Mouse (Mus musculus): Measurements from ENCODE around the gene 5730409E04Rik.

Gene 5730409E04Rik

DNA sequence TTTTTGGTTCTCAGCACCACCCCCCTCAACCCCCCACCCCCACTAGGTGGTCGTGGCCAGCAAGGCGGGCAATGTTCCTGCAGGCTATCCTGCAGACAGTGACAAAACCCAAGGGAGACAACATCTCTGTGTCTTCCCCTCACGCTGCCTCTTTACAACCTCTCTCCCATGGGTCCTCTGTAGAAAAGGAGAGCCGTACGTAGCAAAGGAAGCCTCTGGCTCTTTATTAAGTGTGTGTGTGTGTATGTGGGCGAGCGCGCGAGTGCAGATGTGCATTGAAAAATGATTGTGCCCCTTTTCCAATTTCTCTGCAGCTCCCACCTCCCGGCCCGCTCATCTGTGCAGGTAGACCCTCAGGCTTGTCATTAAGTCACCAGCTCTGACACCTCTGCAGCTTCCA is 26.7 kb downstream of the 5730409E04Rik start:
- no peak for DNase-seq (ENCODE audit: low read depth, low spot score)

- DNase-seq (ENCODE audit: low read depth, low spot score), result no peak
Measured at GRCm38 (mm10) chr4:126637446-126637845, 27.8 kb downstream of the 5730409E04Rik start.

- no peak for DNase-seq (ENCODE audit: low read depth, low spot score)
Measured at GRCm38 (mm10) chr4:126639339-126639738, 29.7 kb downstream of the 5730409E04Rik start.

DNA sequence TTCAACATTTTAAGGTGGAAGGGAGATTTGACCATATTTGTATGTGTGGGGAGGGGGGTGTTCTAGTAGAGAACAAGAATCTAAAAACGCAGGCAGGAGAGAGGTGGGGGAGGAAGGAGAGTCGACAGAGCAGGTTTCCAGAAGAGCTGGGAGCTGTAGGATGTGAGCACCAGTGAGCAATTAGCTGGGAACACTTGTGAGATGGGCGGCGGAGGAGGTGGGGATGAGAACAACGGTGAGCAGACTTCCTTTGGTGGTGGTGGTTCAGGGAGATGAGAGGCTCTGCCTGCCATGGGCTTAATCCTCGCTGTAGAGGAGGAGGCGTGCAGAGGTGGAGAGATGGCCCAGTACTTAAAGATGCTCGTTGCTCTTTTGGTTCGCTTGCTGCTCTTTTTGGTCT is 32.3 kb downstream of the 5730409E04Rik start:
- DNase-seq (ENCODE audit: low read depth, low spot score), result no peak

DNA sequence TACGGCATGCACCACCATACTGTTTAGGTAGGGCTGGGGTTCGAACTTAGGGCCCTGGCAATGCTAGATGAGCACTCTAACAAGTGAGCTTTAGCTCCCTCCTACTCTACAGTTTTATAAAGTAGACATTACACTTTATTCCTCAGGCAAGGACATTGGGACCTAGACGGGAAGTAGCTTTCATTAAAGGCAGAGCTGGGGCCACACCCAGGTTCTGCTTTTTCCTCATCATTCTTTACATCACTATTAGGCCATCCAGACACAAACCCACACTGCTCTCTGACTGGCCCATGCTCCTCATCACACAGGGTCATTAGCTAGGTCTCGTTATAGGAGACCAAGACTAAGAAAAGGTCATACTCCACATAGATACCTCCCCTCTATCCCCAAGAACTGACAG is 34.2 kb downstream of the 5730409E04Rik start:
- no peak for DNase-seq (ENCODE audit: low read depth, low spot score)

DNA sequence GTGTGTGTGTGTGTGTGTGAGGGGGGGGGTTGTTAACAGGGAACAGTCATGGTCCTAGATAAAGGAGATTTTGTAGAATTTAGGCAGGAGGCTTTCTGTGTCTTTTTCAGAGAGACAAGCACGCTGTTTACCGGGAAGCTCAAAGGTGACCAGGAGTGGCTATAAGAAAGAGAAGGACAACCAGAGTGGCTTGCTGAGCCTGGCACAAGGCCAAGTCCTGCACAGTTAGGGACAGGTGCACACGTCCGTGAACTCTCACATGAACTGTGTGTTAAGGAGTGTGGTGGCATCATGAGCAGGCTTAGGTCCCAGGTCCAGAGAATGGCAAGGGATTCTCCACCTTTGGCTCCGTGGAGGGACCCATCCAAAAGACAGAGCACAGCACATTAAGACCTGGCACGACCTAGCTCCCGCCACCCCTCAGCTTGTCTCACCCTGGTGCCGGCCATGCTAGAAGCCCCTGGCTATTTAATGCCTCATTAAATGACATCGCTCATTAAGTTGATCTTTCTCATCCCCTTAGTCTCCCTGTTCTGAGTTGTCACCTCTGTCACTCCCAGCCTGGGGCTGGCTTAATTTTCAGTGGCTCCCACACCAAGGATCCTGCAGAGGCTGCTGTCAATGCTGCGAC is 34.8 kb downstream of the 5730409E04Rik start:
- no peak for DNase-seq (ENCODE audit: low read depth, low spot score)

DNA sequence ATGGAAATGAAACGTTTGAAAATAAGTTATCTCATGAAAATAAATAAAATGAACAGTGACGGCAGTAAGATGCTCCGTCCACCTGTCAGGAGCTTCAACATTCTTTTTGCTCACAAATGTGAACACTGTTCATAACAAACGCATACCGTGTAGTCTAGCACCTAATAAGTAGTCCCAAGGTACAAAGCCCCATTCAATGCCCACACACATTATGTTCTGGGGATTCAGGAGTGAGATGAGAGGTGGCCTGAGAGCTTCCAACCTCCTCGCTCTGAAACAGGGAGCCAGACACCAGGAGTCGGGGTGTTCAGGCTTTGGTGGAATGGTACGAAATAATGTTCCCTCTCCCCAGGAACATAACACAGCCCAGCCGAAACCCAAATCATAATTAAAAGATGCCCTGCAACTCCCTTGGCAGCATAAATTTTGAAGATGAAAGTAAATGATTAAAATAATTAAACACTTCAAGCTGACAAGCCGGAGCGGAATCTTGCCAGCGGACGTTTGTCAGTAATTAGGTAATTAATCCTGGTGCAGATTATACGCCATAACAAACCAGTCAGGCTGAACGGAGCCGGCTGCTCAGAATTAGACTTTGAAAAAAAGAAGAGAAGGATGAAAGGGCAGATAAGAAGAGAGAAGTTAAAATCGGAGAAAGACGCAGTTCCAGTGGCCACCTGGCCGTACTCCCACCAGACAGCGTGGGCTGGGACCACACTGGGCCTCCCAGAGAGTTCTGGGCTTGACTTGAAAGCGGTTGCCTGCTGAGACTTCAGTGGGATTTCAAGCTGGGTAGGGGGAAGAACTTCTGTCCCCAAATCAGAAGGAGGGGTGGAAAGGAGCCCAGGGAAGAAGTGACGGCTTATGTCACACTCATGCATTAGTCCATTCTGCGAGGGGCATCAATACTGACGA is 38.6 kb downstream of the 5730409E04Rik start:
- DNase-seq (ENCODE audit: low read depth, low spot score), result no peak

DNA sequence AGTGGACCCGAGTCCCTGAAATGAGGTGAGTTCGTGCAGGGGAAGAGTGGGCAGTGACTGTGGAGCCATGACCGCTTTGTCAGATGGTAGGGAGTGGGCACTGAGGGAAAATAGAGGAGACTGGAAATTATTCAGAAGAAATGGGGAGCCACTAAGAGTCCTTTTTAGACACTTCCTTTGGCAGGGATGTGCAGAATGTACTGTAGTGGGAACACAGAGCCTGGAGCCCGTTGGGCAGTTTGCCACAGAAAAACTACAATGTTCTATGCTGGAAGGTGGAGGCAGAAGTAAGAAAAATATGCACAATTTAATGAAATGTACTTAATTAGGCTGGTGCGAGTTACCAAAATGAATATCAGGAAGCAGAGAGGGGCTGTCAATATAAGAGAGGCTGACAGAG is 43.5 kb downstream of the 5730409E04Rik start:
- no peak for DNase-seq (ENCODE audit: low read depth, low spot score)

DNA sequence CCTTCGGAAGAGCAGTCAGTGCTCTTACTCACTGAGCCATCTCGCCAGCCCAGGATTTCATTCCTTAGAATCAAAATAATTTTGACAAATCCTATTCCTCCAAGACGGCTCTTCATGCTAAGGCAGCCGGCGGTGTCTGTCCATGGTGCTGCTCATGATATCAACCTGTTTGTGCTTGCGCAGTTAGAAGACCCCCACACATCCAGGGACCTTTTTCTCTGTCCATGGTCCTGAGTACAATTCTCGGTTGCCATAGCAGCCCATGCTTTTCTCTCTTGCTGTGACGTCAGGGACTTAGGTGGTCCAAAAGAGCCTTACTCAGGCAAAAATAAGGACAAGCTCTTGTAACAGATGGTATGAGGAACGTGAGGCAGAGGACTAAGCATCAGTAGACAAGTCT is 45.7 kb downstream of the 5730409E04Rik start:
- DNase-seq (ENCODE audit: low read depth, low spot score), result no peak

- no peak for DNase-seq (ENCODE audit: low read depth, low spot score)
Measured at GRCm38 (mm10) chr4:126661249-126661648, 51.6 kb downstream of the 5730409E04Rik start.

Measured in A20 (cell line).